Mouse (Mus musculus): ENCODE data around the gene Rps2.

The Rps2 gene

GRCm38 (mm10) chr17:24734513-24734912, 16.6 kb downstream of the Rps2 start:
- no peak for DNase-seq

DNA sequence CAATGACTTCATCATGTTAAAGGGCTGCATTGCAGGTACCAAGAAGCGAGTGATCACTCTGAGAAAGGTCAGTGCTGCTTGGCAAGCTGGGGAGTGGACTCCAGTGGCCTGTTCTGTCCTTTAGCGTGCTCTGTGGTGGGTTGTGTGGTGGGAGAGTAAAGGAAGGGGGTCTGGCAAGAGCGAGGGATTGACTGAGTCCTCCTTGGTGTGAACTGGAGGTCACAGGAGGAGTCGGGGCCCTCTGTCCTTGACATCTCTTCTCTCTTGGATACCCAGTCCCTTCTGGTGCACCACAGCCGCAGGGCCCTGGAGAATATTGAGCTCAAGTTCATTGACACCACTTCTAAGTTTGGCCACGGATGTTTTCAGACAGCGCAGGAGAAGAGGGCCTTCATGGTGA, 17.5 kb downstream of the Rps2 start:
- no peak for DNase-seq

DNA sequence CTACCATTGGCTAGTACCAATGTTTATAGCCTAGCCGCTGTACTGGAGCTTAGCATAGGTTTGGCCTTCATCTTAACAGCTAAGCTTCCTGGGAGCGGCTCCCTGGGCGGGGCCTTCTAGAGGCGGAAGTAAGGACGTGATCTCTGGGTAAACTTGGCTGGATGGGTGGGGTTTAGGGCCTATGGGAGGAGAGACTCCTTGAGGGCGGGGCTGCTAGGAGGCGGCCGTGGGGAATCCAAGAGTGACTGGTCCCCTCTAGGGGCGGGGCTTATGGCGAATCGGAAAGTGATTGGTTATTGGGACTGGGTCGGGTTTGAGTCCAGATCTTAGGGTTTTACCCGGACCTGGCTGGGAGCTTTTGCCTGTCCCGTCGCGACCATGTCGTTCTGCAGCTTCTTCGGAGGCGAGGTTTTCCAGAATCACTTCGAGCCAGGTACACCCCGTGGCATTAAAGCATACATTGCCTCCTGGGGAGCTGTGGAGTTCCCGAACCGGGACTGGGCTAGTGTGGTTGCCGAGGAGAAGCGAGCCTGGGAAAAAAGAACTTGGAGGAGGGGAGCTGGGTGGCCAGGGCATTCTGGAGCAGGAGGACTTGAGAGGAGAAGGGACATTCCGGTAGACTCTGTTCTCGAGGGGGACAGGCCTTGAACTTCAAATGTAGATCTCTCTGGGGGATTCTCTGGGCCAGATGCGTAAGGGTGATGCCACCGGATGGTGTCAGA, 18.6 kb downstream of the Rps2 start, which contains the start of gene Msrb1:
TSS of gene Msrb1 (plus strand) at position 313 of the 722 bp plus-strand sequence.
- peak; percentile 94 for DNase-seq

GRCm38 (mm10) chr17:24737135-24737810, 19.4 kb downstream of the Rps2 start:
- no peak for DNase-seq

GRCm38 (mm10) chr17:24738238-24738637, 20.3 kb downstream of the Rps2 start:
- DNase-seq = no peak

DNA sequence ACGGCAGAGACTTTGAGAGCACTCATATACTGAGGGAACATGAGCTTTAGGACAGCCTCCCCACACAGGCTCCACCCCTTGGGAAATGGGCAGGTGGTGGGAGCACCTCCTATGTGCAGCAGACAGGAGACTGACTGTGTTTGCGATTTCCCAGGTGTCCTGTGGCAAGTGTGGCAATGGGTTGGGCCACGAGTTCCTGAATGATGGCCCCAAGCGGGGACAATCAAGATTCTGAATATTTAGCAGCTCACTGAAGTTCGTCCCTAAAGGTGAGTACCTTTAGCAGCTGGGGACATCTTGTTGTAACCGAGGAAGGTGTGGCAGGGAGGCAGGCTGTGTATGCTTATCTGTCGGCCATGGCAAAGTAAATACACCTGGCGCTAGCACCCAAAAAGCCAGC, 22.0 kb downstream of the Rps2 start:
- no peak for DNase-seq

- no peak for DNase-seq
These were observed 24.4 kb downstream of the Rps2 start for GRCm38 (mm10) chr17:24742307-24742706.

DNA sequence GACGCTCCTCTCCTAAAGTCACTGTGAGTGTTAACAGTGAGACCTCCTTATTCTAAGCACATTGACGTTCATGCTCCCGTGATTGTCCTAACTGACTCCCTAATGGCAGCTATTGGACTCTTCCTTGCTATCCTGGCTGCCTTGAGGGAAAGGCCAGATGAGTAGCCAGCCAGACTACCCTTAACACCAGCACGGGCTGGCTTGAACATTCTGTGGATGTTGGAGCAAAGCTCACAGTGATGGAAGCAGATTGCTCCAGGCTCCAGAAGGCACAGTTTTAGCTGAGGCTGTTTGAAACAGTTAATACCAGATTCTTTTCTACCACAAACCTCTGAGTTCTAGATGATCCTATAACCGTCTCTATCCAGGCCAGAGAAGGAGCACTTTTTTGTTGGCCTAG, 26.0 kb downstream of the Rps2 start:
- DNase-seq = no peak

DNA sequence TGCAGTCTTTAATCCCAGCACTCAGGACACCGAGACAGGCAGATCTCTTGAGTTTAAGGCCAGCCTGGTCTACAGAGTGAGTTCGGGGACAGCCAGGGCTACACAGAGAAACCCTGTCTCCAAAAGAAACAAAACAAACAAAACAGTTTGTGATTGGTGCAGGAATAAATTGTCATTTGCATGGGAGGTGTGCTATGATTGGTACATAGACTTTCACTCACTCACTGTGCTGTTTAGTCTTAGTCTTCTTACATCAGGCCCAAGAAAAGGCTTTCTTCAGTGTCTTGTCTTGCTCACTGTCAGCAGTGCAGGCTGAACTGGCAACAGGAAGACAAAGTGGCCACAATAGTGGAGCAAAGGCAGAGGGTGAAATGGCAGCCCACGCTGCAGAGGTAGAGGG, 26.5 kb downstream of the Rps2 start:
- no peak for DNase-seq

- DNase-seq = peak; percentile 89
These were observed 27.9 kb downstream of the Rps2 start for GRCm38 (mm10) chr17:24745526-24746497.

DNA sequence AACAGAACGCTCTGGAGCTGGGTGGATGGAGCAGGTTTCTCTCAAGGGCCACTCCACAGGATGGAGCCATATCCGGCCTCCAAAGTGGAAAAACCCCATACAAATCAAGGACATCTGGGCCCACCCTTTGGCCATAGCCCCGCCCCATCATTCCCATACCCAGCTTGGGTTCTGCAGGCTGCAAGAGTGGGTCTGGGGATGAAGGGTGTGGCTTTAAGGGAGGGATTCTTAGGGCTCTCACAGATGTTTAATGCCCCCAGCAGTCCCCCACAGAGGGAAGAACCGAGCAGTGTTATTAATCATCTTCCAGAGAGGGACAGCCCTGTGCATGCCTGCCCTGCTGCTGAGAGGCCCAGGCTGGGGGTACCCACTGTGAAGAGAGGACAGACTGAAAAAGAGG, 29.1 kb downstream of the Rps2 start:
- no peak for DNase-seq

DNA sequence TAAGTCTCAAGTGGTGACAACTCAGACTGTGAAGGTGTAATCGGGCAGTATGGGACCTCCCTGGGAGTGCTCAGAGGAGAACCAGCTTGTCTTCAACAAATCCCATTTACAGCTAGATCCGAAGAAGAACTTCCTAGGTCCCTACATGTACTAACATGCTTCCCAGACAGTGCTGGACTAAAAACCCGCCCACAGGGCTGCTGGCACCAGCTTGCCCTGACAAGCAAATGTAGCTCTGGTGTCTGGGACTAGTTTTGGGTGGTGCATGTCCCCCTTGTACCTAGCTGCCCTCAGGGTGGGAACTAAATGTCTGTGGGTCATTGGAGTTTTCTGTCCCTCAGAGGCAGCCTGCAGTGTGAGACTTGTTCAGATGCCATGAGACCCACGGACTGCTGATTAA, 33.6 kb downstream of the Rps2 start:
- DNase-seq = no peak

DNA sequence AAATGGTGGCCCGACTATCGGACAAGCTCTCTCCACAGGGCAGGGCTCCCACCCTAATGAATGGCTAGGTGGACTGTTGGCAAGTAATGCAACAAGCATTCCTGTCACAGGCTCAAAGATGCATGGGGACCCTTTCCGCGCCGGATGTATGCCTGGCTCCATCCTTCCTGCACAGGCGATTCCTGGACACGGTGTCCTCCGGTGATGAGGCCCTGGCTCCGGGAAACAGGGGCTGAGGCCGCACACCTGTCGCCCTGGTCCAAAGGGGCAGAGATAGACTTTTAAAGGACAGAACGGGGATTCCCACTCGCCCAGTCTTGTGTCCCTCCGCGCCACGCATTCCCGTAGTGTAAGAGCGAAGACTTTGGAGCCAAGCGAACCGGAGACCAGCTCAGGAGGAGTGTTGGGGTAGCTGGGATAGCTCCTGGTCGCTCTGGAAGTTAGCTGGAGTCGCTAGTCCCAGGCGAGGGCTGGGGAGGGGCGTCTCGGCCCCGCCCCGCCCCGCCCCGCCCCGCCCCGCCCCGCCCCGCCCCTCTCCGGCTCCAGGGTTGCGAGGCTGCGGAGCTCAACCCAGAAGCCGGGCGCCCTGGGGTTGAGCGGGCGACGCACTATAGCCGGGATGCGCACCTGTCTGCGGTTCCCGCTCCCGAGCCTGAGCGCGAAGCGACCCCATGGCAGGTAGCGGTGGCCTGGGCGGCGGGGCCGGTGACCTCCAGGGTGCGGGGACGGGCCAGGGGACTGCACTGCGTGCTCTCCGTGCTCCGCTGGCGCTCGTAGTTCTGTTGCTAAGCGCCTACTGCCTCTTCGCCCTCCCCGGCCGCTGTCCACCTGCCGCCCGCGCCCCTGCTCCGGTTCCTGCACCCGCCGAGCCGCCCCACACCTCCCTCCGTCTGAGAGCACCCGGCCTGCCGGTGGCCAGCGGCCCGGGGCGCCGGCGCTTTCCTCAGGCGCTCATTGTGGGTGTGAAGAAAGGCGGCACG, 34.8 kb downstream of the Rps2 start, which contains the start of gene Hs3st6:
TSS of gene Hs3st6 (plus strand) at position 574 of the 980 bp plus-strand sequence.
- DNase-seq = peak; percentile 46

GRCm38 (mm10) chr17:24757394-24757793, 39.5 kb downstream of the Rps2 start:
- DNase-seq = no peak

- DNase-seq = no peak
These were observed 43.2 kb downstream of the Rps2 start for GRCm38 (mm10) chr17:24761121-24761520.

DNA sequence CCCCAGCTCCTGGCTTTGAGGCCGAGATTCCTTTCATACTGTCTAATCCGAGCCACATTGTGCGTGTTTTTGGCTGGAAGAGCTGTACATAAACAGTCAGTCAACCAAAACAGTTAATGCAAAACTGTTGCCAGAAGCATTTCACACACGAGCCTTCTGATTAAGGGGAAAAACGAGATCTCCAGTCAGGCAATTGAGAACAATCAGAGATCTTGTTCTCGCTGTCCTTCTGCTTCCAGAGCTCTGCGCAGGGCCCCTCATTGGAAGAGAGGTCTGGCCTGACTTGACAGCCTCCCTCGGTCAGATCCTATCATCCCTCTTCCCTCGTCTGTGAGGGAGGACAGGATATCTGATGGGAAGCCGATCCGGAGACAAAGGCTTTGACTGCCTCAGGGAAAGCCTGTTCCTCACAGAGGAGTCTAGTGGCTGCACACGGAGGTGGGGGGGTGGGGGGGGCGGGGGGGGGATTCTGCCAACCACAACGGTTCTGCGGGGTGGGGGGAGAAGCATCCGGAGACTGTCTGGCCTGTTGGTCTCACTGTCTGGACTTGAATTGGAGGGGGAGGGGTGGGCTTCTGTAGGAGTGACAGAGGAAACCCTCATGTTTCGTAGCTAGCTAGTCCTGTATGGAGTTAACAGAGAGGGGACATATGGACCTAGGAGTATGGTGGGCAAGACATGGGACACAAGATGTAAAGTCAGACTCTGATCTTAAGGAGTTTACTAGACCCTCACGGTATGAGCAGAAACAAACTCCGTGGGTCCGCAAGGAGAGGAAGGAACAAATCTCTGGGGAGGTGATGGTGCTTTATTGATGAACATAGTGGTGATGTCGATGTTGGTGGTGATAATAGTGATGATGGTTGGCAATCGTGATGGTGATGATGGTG, 47.3 kb downstream of the Rps2 start:
- no peak for DNase-seq

DNA sequence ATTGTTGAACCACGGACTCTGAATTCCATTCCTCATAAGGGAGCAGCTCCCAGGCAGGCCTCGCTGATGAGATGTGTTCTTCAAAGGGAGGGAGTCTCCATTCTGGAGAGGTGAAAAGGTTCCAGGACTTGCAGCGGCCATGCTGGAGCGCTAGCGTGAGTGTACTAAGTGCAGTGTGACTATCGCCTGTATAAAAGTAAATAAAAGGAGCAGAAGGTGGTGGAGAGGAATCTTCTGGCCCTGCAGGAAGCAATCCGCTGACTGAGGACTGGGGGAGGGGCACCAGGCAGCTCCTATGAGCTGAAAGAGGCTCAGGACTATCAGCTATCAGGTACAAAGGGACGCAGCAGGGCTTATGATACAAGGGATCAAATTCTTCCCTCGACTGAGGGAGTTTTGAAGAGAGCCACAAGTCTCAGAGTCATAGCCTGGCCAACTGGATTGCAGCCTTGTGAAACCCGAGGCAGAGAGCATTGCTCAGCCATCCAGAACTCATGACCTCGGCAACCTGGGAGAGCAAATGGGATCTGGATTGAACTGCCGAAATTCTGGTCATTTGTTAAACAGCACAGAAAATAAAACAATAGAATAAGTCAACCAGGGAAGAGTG, 48.5 kb downstream of the Rps2 start:
- DNase-seq = no peak

- DNase-seq = no peak
These were observed 51.2 kb downstream of the Rps2 start for GRCm38 (mm10) chr17:24769146-24769545.
